Mouse (Mus musculus): Measurements from ENCODE around the gene Acss2.

Gene Acss2

GRCm38 (mm10) chr2:155517455-155518423, at the start of gene Acss2, which contains the start of gene Ggt7:
Acss2 (plus strand) TSS chr2:155517948.
Ggt7 (minus strand) TSS chr2:155518237.
- DNase-seq (ENCODE audit: low read depth, low spot score) = peak; percentile 98

GRCm38 (mm10) chr2:155472671-155473569, 44.8 kb upstream of the Acss2 start:
- peak; percentile 74 for DNase-seq (ENCODE audit: low read depth, low spot score)

- DNase-seq (ENCODE audit: low read depth, low spot score) = peak; percentile 77
Measured at GRCm38 (mm10) chr2:155473570-155474088, 44.1 kb upstream of the Acss2 start, which contains the start of gene Ncoa6. Ncoa6 (minus strand) TSS chr2:155473894.

- DNase-seq (ENCODE audit: low read depth, low spot score) = peak; percentile 74
Measured at GRCm38 (mm10) chr2:155482021-155482420, 35.7 kb upstream of the Acss2 start.

- DNase-seq (ENCODE audit: low read depth, low spot score) = no peak
Measured at GRCm38 (mm10) chr2:155490998-155491397, 26.8 kb upstream of the Acss2 start.

- DNase-seq (ENCODE audit: low read depth, low spot score) = no peak
Measured at GRCm38 (mm10) chr2:155502596-155502995, 15.2 kb upstream of the Acss2 start.

- no peak for DNase-seq (ENCODE audit: low read depth, low spot score)
Measured at GRCm38 (mm10) chr2:155504440-155505355, 13.1 kb upstream of the Acss2 start.

GRCm38 (mm10) chr2:155505811-155506210, 11.9 kb upstream of the Acss2 start:
- DNase-seq (ENCODE audit: low read depth, low spot score) = no peak

GRCm38 (mm10) chr2:155507721-155508470, 9.9 kb upstream of the Acss2 start:
- no peak for DNase-seq (ENCODE audit: low read depth, low spot score)

GRCm38 (mm10) chr2:155512479-155512878, 5.3 kb upstream of the Acss2 start:
- DNase-seq (ENCODE audit: low read depth, low spot score) = peak; percentile 59

- no peak for DNase-seq (ENCODE audit: low read depth, low spot score)
Measured at GRCm38 (mm10) chr2:155513543-155513942, 4.2 kb upstream of the Acss2 start.

- peak; percentile 52 for DNase-seq (ENCODE audit: low read depth, low spot score)
Measured at GRCm38 (mm10) chr2:155514666-155515065, 3.1 kb upstream of the Acss2 start.

- DNase-seq (ENCODE audit: low read depth, low spot score) = peak; percentile 62
Measured at GRCm38 (mm10) chr2:155515941-155516340, 1.8 kb upstream of the Acss2 start.

- DNase-seq (ENCODE audit: low read depth, low spot score) = no peak
Measured at GRCm38 (mm10) chr2:155518531-155519270, 953 bp downstream of the Acss2 start.

- no peak for DNase-seq (ENCODE audit: low read depth, low spot score)
Measured at GRCm38 (mm10) chr2:155523706-155524105, 6.0 kb downstream of the Acss2 start.

- no peak for DNase-seq (ENCODE audit: low read depth, low spot score)
Measured at GRCm38 (mm10) chr2:155524378-155524777, 6.6 kb downstream of the Acss2 start.

- no peak for DNase-seq (ENCODE audit: low read depth, low spot score)
Measured at GRCm38 (mm10) chr2:155527367-155527766, 9.6 kb downstream of the Acss2 start.

GRCm38 (mm10) chr2:155536292-155536691, 18.5 kb downstream of the Acss2 start:
- DNase-seq (ENCODE audit: low read depth, low spot score) = no peak

Measured in mesoderm, embryonic 11.5 days (tissue).